Mouse (Mus musculus): Measurements from ENCODE around the gene Skap1. TPM values are rescaled to one million over a fixed set of nuclear protein-coding genes. Genes with fewer than 3 reads are reported as not detected.

The Skap1 gene
- polyA plus RNA-seq, 1 experiment = not detected

DNA sequence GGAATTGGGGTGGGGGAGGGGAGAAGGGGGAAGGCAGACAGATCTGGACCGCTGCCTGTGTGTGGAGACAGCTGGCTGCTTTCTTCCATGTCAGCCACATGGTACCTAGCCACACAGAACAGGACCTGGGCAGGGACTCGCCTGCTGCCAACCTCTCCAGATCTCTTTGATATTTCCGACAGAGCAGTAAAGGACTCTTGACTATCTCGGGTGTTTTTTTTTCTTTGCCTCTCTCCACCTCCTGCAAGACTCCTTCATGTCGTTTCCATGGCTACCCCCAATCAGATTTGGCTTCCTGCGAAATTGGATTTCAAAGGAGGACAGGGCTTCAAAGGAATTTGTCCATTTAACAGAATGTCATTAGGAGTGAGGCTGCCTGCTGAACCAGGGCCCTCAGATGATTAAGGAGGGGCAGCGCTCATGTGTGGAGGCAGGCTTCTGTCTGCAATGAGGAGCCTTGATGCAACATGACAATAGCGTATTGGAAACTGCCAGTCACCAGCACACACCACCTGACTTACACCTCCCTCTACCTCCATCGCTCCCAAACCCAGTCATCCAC is 2.1 kb upstream of the Skap1 start:
- H3K4me1 ChIP-seq (ENCODE audit: control insufficient read depth, insufficient read depth, low read length) = no peaks in the 10 kb centered on the region
- no peak overlapping the region for H3K4me3 ChIP-seq (ENCODE audit: insufficient read depth, low read length)
- no peak overlapping the region for H3K27ac ChIP-seq (ENCODE audit: insufficient read depth, low read length)
- no peak for TF ChIP-seq CTCF (IDR thresholded peaks at IDR 0.05; ENCODE audit: borderline replicate concordance, insufficient read depth, low read length)
- TF ChIP-seq POLR2A (IDR thresholded peaks at IDR 0.05; ENCODE audit: low read depth, low read length) = no peak

DNA sequence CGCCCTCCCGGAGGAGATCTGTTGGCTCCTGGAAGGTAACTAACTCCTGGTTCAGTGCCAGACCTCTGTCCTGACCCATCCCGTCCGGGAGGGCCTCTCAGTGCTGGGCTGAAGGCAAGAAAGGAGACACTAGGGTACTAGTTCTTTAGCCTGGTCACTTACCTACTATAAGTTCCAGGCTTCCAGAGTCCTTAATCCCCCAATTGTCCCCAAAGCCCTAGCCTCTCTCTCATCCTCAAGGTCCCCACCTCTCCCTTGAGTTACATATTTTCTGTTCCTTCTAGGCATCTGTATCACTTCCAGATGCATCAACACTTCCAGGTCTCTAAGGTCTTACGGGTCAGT is 295 bp downstream of the Skap1 start:
- Histone ChIP-seq H3K4me1 (ENCODE audit: control insufficient read depth, insufficient read depth, low read length) (no peaks in the 10 kb centered on the region), H3K27ac (ENCODE audit: insufficient read depth, low read length) (no peak overlapping the region), H3K4me3 (ENCODE audit: insufficient read depth, low read length) (no peak overlapping the region)
- no peak for TF ChIP-seq POLR2A (IDR thresholded peaks at IDR 0.05; ENCODE audit: low read depth, low read length)
- TF ChIP-seq CTCF (IDR thresholded peaks at IDR 0.05; ENCODE audit: borderline replicate concordance, insufficient read depth, low read length) = no peak

DNA sequence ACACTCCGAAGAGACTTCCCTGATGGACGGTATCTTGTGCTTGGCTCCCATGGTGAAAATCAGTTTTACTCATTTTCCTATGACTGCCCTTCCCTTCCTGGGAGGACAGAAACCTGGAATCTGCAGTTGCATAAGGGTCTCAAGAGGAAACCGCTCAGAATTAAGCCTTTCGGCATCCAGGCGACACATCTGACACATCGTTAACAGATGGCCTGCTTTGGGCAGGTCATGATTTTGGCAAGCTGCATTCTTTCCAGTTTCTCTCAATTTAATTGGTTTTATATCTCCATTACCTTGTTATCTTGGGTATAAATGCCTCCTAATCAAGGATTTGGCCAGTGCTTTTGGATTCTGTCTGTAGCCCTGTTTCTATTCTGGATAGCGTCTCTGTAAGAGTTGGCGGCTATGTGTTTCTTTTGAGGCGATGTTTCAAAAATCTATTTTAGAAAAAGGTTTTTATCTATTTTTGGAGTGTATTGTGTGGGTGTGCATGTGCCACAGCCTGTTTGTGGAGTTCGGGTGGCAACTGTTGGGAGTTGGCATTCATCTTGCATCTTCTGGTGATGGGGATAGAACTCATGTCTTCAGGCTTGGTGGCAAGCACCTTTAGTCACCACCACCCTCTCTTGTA is 1.1 kb downstream of the Skap1 start:
- Histone ChIP-seq H3K4me1 (ENCODE audit: control insufficient read depth, insufficient read depth, low read length) (no peaks in the 10 kb centered on the region), H3K4me3 (ENCODE audit: insufficient read depth, low read length) (no peak overlapping the region), H3K27ac (ENCODE audit: insufficient read depth, low read length) (no peak overlapping the region)
- no peak for TF ChIP-seq POLR2A (IDR thresholded peaks at IDR 0.05; ENCODE audit: low read depth, low read length)
- no peak for TF ChIP-seq CTCF (IDR thresholded peaks at IDR 0.05; ENCODE audit: borderline replicate concordance, insufficient read depth, low read length)

DNA sequence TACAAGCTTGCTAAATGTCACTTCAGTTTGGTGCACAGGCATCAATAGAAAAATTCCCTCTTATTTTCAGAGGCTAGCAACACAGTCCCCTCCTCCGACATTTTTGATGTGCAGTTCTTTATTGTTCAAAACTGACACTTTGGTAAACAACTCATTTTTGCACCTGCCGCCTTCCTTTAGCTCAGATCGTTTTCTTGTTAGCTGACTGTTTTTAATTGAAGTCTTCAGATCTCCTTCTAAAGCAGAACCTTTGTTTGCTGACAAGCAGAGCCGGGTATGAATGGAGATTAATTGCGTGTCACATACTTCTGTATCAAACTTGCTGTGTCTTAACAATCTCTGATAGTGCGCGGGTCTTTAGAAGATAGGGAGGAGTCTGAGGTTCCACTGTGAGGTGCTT is 2.0 kb downstream of the Skap1 start:
- no peak overlapping the region for H3K27ac ChIP-seq (ENCODE audit: insufficient read depth, low read length)
- no peaks in the 10 kb centered on the region for H3K4me1 ChIP-seq (ENCODE audit: control insufficient read depth, insufficient read depth, low read length)
- no peak for TF ChIP-seq CTCF (IDR thresholded peaks at IDR 0.05; ENCODE audit: borderline replicate concordance, insufficient read depth, low read length)
- no peak overlapping the region for H3K4me3 ChIP-seq (ENCODE audit: insufficient read depth, low read length)

DNA sequence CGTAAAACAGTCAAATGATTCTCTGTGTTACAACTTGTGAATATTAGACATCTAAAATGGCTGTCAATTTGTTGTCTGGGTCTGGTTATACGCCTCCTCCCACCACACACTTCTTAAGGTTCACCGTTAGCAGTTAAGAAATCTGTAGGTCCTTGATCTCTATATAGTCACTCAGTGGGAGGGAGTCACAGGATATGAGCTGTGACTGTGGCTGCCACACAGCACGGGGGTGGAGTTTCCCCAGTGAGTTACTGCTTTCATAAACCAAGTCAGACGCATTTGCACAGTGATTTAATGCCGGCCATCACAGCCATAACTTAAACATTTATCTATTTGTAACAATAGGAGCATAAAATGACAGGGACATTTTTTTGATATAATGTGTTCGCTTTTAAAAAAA is 2.6 kb downstream of the Skap1 start:
- H3K4me1 ChIP-seq (ENCODE audit: control insufficient read depth, insufficient read depth, low read length) = no peaks in the 10 kb centered on the region
- H3K27ac ChIP-seq (ENCODE audit: insufficient read depth, low read length) = no peak overlapping the region
- TF ChIP-seq CTCF (IDR thresholded peaks at IDR 0.05; ENCODE audit: borderline replicate concordance, insufficient read depth, low read length) (no peak), POLR2A (IDR thresholded peaks at IDR 0.05; ENCODE audit: low read depth, low read length) (no peak)

DNA sequence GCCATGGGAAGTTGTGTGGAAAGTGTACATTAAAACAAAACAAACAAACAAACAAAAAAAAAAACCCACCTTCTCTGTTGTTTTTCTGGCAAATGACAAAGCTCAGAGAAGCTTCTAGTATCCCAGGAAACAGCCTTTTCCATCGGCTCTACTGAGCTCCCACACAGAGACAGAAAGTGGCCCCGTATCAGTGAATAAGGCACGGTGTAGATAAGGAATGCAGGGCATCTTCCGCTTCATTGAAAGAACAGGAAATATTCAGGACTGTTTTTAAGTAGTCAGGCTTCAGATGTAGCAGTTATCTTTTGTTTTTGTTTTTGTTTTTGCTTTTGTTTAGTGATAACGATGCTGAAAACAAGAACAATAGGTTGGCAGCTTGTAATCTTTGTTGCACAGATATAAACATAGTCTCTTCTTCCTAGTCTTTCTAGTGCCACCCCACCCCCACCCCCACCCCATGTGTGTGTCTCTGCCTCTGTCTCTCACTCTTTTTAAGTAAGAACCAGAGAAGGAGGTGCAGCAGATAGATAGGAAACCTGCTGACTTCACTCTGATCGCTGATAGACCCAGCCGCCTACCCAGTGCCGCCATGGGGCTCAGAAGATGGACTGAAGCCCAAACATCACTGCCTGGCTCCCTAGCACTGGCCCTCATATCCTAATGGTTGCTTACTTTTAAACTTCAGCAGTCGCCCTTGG is 3.8 kb downstream of the Skap1 start:
- Histone ChIP-seq H3K27ac (ENCODE audit: insufficient read depth, low read length) (no peak overlapping the region), H3K4me3 (ENCODE audit: insufficient read depth, low read length) (no peak overlapping the region), H3K4me1 (ENCODE audit: control insufficient read depth, insufficient read depth, low read length) (no peaks in the 10 kb centered on the region)
- TF ChIP-seq CTCF (IDR thresholded peaks at IDR 0.05; ENCODE audit: borderline replicate concordance, insufficient read depth, low read length) (no peak), POLR2A (IDR thresholded peaks at IDR 0.05; ENCODE audit: low read depth, low read length) (no peak)

More for the DNA sequence above, 2.6 kb downstream of the Skap1 start:
- no peak overlapping the region for H3K4me3 ChIP-seq (ENCODE audit: insufficient read depth, low read length)

DNA sequence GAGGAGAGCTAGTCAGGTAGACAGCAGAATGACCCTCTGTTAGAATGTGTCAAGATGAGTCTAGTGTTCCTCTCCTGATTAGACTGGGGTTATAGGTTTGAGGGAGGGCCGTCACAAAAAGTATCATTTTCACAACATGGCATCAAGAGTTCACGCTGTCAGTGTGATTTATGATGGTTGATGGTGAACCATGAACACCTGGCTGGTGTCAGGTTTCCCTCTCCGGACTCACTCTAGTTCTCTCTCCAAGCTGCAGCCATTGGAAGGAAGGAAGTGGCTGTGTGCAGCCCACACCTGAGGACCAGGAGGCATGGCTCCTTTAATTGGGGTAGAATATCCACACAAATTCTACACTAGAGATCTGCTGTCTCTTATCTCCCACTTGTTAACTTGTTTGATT is 18.3 kb downstream of the Skap1 start:
- no peak overlapping the region for H3K27ac ChIP-seq (ENCODE audit: insufficient read depth, low read length)
- no peaks in the 10 kb centered on the region for H3K4me1 ChIP-seq (ENCODE audit: control insufficient read depth, insufficient read depth, low read length)
- no peak for TF ChIP-seq POLR2A (IDR thresholded peaks at IDR 0.05; ENCODE audit: low read depth, low read length)
- TF ChIP-seq CTCF (IDR thresholded peaks at IDR 0.05; ENCODE audit: borderline replicate concordance, insufficient read depth, low read length) = no peak
- H3K4me3 ChIP-seq (ENCODE audit: insufficient read depth, low read length) = no peak overlapping the region

DNA sequence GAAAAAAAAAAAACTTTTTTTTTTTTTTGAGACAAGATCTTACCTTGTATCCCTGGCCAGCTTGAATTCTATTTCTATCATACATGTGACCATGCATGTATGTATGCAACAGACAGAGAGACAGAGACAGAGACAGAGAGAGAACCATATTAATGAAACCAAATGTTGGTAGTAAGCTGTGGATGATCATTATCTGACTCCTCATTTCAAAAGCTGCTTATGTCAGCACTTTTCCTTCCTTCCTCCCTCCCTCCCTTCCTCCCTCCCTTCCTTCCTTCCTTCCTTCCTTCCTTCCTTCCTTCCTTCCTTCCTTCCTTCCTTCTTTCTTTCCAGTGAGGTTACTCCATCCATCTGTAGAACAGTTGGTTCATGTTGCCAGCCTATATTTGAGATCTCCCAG is 18.8 kb downstream of the Skap1 start:
- TF ChIP-seq POLR2A (IDR thresholded peaks at IDR 0.05; ENCODE audit: low read depth, low read length) (no peak), CTCF (IDR thresholded peaks at IDR 0.05; ENCODE audit: borderline replicate concordance, insufficient read depth, low read length) (no peak)
- H3K27ac ChIP-seq (ENCODE audit: insufficient read depth, low read length) = no peak overlapping the region
- H3K4me1 ChIP-seq (ENCODE audit: control insufficient read depth, insufficient read depth, low read length) = no peaks in the 10 kb centered on the region
- H3K4me3 ChIP-seq (ENCODE audit: insufficient read depth, low read length) = no peak overlapping the region

DNA sequence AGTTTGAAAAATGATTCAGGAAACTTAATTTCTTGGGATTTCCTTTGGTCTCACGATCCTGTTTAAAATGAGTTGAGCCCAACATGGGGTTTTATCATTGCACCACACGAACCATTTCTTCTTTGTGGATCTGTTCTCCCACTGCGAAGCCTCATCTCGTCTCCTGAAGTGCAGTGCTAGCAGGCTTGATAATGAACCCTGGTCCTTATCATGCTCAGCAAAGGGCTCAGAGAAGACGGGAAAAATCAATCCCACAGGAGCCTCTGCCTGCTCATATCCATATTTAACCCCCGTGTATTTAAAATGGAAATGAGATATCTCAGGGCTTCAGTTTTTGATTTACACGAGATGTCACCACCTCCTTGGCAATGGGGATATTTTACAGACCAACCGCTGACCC is 34.1 kb downstream of the Skap1 start:
- H3K4me1 ChIP-seq (ENCODE audit: control insufficient read depth, insufficient read depth, low read length) = no peaks in the 10 kb centered on the region
- TF ChIP-seq CTCF (IDR thresholded peaks at IDR 0.05; ENCODE audit: borderline replicate concordance, insufficient read depth, low read length) (no peak), POLR2A (IDR thresholded peaks at IDR 0.05; ENCODE audit: low read depth, low read length) (no peak)
- H3K4me3 ChIP-seq (ENCODE audit: insufficient read depth, low read length) = no peak overlapping the region
- no peak overlapping the region for H3K27ac ChIP-seq (ENCODE audit: insufficient read depth, low read length)

DNA sequence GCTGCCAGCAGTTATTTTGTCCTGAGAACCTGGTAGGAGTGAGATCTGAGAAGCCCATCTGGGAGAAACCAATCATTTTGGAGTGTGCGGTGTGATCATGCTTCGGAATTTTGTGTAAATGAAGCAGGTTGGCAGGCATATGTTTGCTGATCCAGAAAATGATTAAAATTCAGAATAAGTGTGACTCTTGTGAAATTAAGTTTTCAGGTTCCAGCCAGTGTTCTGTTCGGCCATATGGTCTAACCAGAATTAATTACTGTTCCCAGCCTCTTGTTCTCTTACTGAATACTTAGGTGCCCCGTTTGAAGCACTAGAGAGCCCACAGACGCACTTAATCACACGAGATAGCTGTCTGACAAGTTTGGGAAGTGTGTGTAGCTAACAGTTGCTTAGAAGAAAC is 36.6 kb downstream of the Skap1 start:
- H3K4me3 ChIP-seq (ENCODE audit: insufficient read depth, low read length) = no peak overlapping the region
- no peaks in the 10 kb centered on the region for H3K4me1 ChIP-seq (ENCODE audit: control insufficient read depth, insufficient read depth, low read length)
- no peak overlapping the region for H3K27ac ChIP-seq (ENCODE audit: insufficient read depth, low read length)
- TF ChIP-seq CTCF (IDR thresholded peaks at IDR 0.05; ENCODE audit: borderline replicate concordance, insufficient read depth, low read length) = no peak
- TF ChIP-seq POLR2A (IDR thresholded peaks at IDR 0.05; ENCODE audit: low read depth, low read length) = no peak
